Mouse (Mus musculus) thymus, postnatal 10 days (tissue): ENCODE data around the gene Galnt12.

ENCODE experiments used
- DNase-seq, 2 experiments: peaks; one replicate each; pipeline ENCODE4 v3.0.0; 2021; ENCODE audit warnings: low spot score in 2 of 2

The Galnt12 gene

DNA sequence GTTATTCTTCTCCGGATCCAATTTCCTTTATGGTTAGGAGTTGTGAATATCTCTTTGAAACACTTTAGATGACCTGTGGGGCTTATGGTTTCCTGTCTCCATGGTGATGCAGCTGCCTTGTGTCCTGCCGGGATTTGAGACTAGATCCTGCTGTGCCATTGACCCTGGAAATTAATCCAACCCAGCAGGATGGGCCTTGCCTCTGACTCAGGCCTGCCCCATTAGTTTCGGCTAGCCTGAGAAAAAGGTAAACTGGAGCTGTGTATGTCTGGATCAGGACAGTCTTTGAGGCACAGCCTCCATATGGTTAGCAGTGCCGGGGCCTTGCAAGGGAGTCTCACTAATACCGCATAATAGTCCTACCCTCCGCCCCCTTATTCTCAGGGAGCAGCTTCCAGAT is 1.9 kb downstream of the Galnt12 start:
- no peak for DNase-seq

DNA sequence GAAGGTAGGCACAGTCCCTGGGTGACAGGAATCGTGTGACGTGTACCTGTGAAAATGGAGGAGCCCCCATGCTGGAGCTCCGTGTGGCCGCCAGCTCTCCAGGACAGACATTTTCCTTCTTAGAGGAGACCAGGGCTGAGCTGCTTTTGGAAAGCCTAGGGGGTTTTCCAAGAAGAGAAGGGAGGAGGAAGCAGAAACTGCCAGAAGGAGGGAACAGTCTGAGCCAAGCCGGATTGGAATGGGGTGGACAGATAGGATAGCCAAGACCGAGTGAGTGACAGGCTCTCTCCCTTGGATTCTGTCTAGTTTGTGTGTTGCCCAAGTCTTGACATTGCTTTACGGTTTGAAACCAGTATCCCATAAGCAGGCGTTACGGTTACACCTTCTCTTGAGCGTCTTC is 11.9 kb downstream of the Galnt12 start:
- DNase-seq, result no peak

DNA sequence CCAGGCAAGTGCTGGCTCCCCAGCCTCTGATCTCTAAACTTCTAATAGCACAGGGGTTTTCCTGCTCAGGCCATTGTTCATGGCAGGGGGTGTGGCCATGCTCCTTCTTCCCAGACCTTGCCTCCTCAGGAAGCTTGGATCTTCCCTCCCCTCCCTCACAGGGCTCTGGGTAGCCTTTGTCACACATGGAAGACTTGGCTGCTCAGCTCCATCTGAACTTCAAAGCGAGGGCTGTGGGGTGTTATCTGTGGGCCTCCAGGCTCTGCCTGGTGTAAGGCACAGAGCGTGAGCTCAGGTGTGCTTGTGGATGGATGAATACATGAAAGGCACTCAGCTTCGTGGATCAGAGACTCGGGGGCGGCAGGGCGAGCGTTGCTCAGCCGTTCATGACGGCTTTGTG is 20.2 kb downstream of the Galnt12 start:
- DNase-seq, result no peak

GRCm38 (mm10) chr4:47112560-47112959 is 20.9 kb downstream of the Galnt12 start:
- no peak for DNase-seq

GRCm38 (mm10) chr4:47122051-47122706 is 30.5 kb downstream of the Galnt12 start:
- peak; percentile 9 to 61 for DNase-seq

DNA sequence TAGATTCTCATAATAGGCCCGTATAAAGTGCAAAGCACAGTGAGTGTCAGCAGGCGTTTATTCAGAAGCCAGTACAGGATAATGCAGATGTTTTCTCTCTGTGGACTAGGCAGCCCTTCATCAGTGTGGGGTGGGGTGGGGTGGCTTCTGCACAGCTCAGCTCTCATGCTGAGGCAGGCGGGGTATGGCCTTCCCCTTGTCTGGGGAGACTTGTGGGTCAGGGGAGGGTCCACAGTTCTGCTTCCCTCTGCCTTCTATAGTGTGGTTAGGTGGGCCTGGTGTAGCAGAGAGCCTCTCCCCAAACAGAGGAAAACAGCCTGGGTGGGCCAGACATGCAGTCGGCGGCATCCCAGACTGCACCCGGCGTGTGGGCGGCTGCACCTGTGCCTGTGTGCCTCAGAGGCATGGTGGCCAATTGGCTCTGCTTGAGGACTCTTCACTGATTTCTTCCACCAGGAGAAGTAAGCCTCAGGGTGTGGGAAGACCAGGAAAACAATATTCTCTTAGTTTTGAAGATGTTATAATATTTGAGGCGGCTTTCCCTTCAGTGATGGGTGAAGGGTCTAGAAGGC is 32.5 kb downstream of the Galnt12 start:
- DNase-seq, result no peak

DNA sequence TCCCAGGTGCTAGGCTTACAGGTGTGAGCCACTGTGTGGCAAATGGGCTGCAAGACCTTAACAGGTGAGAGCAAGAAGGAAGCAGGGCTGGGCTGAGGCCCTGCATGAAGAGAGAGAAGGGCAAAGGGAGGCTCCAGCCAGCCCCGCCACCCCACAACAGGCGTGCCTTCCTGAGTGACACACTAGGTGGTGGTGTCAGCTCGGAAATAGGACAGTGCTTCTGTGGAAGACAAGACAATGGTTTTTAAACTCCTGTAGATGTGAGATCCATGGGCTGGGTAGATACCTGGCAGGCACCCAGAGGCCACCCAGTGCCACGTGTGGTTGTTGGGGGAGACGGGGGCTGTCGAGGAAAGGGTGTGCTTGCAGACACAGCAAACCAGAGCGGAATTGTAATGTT is 36.8 kb downstream of the Galnt12 start:
- DNase-seq, result no peak

DNA sequence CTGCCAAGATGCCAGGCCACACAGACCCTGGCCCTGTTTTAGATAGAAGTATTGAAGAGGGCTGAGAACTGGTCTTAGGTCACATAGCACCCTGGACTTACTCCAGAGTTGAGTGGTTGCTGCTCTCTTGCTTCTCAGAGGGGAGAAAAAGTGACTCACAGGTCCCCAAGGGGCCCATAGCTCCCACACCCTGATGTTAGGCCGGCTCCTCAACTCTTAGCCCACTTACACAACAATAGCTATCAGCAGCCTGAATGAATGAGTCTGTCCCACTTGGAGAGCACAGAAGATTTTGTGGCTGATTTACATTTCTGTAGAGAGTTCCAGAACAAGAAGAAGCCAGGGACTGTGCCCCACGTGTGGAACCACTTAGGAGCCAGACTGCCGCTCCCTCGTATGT is 37.9 kb downstream of the Galnt12 start:
- no peak for DNase-seq

DNA sequence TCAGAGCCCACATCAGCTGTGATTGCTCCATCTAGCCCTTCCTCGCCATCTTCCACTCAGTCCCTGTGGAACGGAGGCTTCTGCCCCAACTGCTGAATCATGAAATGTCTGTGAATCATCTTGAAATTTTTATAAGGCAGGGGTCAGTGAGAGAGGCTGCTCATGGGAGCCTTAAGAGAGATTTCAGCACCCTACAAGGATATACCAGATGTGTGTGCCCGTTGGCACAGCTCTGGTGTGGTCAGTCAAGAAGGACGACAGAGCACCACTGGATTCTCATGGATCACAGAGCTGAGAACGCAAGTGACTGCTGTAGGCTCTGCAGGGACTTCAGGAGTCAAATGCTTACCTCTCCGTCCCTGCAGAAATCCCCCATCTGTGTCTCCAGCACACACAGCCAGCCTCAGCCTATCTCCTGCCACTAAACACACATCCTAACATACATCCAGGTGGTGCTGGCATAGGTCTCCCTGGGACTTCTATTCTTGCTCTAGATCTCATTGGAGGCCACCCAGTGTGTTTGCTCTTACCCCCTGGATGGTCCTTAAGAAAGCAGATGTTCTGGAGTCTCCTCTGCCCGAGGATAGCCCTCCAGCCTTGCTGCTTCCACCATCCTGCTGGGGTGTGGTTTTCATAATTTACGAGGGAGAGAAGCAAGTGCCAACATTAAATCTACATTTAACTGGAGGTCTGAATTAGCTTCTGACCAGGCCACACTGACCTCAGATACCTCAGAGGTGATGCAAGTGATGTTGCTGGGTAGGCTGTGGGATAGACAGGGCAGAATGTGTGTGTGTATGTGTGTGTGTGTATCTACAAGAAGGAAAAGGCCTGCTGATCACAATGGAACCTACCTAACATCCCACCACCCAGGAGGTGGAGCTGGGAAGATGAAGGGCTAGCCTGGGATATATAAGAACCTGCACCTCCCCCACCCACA is 38.7 kb downstream of the Galnt12 start:
- no peak for DNase-seq

GRCm38 (mm10) chr4:47131931-47132330 is 40.2 kb downstream of the Galnt12 start:
- no peak for DNase-seq

DNA sequence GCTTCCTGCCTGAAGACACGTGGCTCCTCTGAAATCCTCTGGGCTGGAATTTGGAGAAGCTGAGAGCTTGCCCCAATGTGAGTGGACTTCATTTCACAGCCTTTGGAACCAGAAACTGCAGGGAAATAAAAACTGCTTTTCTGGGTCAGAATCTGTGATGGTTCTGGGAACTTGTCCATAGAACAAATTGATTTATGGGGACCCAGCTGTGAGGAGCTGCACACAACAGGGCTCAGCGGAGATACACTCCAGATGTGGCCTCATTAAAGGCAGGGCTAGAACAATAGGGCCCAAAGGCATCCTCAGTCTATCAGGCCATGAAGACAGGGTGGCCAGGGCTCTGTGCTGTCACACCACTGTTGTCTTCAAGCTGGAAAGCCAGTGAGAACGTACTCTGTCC is 40.7 kb downstream of the Galnt12 start:
- no peak for DNase-seq

DNA sequence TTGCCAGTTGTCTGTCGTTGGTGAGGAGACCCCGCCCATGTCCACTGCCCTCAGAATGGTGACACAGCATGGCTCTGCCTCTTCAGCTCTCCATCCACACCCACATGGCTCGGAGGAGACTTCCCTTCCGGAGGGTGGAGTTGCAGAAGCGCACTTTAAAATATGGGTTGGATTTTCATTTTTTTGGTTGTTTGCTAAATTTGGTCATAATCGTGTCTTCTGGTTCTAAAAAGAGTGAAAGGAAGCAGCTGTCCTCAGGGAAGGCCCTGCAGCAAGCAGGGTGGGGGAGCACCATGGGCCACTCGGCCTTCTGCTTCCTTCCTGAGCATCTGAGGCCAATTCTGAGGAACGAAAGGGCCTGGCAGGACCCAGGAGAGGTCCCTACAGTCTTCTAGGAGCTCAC is 45.0 kb downstream of the Galnt12 start:
- no peak for DNase-seq

DNA sequence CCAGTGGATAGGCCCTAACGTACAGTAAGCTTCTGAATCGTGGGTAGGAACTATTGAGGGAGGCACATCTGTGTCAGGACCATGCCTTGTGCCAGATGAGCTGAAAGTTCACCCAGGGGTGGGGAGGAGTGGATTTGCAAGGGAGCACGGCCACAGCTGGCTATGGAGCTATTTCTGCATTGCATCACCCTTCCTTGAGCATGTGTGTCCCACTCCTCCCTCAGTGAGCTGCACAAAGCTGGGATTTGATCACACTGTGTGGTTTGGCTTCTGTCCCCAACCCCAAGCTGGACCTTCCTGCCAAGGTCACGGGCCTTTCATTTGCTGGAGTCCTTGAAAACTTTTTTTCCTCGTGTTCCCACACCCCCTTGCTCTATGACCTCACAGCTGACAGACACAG is 45.8 kb downstream of the Galnt12 start:
- no peak for DNase-seq

DNA sequence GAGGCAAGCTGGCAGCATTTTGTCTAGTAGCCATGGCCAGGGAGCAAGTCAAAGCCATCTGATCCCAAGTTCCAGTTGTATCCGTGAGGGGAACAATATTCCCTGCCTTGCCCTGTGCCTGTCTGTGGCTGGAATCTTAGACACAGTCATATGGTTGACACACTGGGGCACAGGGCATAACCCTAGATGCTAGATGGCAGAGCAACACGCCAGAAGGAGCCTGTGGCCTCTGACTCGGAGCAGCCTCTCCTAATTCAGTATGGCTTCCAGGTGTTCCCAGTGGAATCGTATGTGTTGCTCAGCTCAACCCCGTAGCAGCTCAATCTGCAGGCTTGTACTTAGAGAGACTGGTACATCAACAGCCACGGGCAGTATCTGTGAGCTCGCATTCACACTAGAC is 46.7 kb downstream of the Galnt12 start:
- no peak for DNase-seq

GRCm38 (mm10) chr4:47138967-47139777 is 47.5 kb downstream of the Galnt12 start:
- DNase-seq, result no peak

DNA sequence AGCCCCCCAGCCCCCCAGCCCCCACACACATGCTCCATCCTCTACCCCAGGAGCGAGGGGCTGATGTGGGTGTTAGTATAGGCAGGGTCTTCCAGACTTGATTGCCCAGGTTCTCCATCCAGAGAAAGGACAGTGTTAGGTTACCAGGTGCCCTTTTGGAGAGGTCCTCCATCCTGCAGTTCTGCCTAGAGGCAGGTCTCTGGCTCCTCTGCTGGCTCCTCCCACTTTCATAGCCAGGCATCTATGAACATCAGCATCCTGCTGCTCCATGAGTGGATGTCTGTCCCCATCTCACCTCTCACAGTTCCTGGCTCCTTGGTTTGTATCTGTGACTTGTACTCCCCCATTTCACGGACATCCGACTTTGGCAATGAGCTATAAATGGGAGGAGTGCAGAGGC is 48.6 kb downstream of the Galnt12 start:
- DNase-seq, result no peak

DNA sequence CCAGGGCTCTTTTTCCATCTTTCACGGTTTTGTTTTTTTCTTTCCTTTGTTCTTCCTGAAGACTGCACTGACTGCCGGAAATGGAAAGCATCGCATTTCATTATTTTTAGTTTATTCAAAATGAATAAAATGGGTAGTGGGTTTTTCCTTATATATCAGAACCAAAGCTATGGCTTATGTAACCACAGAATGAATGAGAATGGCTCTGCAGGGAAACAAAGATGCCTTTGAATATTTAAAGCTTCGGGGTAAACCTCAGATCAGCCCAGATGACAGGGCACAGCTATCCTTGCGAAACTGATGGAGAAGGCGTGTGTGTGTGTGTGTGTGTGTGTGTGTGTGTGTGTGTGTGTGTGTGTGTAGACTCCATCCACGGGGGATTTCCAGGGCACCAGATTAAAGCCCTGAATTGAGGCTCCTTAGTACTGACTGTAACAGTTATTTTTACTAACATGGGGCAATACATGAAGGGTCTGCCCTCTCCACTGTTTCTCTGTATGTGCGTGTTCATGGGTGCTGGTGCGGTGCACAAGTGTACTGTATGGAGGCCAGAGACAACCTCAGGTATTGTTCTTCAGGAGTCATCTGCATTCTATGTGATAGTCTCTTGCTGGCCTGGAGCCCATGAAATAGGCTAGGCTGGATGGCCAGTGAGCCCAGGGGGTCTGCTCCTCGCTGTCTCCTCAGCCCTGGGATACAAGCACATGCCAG is 49.9 kb downstream of the Galnt12 start:
- no peak for DNase-seq

- no peak for DNase-seq
These were observed 52.1 kb downstream of the Galnt12 start for GRCm38 (mm10) chr4:47143849-47144248.

GRCm38 (mm10) chr4:47145341-47145740 is 53.6 kb downstream of the Galnt12 start:
- DNase-seq, result no peak

DNA sequence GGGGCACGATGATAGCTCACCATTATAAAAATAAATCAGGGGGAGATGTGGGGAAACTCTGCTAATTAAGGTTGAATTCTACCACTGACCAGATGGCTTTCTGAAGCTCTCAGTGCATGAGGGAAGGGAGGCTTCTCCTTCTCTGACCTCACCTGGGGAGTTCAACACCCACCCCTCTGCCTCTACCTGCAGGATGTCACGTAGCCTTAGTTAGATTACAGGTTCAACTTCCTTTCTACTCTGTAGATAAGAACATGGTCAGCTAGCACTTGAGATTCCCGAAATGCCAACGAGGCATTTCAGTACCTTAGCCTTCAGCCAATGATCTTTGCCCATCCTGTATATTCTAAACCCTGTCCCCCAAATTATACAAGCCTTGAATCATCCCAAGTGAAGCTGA is 54.9 kb downstream of the Galnt12 start:
- no peak for DNase-seq

- DNase-seq, result no peak
These were observed 58.3 kb downstream of the Galnt12 start for GRCm38 (mm10) chr4:47149963-47150362.
